Mouse (Mus musculus) heart, embryonic 15.5 days (tissue): ENCODE data around the gene Ppp1r18. TPM values are rescaled to one million over a fixed set of nuclear protein-coding genes. Genes with fewer than 3 reads are reported as not detected.
A peak's percentile ranks its signal among the peaks of the same experiment; 100 is the strongest.

ENCODE experiments used
- ATAC-seq: fragments of 200-750 bp; cut with Nextera tagmentation; replicated peaks from 2 replicates; pipeline ENCODE4 v1.8.0; 2017; ENCODE audit warnings: low read depth, moderate TSS enrichment; ENCODE audit not compliant: insufficient number of reproducible peaks, insufficient read depth, low FRiP score
- H3K27ac ChIP-seq: fragments of 300-500 bp; sonication (generic); 2 replicates; pipeline ENCODE4 v1.5.1; 2015; ENCODE audit warnings: mild to moderate bottlenecking, inconsistent platforms
- H3K27me3 ChIP-seq: fragments of 300-500 bp; sonication (generic); 2 replicates; pipeline ENCODE4 v1.6.1; 2015; ENCODE audit warnings: inconsistent platforms
- H3K36me3 ChIP-seq: fragments of 300-500 bp; sonication (generic); 2 replicates; pipeline ENCODE4 v1.6.1; 2015; ENCODE audit warnings: mild to moderate bottlenecking, inconsistent platforms
- H3K4me1 ChIP-seq: fragments of 300-500 bp; sonication (generic); replicated peaks from 2 replicates; pipeline ENCODE4 v1.6.1; 2015; ENCODE audit warnings: inconsistent platforms
- H3K4me2 ChIP-seq: fragments of 300-500 bp; sonication (generic); 2 replicates; pipeline ENCODE4 v1.6.1; 2015; ENCODE audit warnings: inconsistent platforms, mild to moderate bottlenecking, moderate library complexity
- H3K4me3 ChIP-seq: fragments of 300-500 bp; sonication (generic); 2 replicates; pipeline ENCODE4 v1.5.1; 2015; ENCODE audit warnings: mild to moderate bottlenecking, inconsistent platforms
- H3K9ac ChIP-seq: fragments of 300-500 bp; sonication (generic); 2 replicates; pipeline ENCODE4 v1.6.1; 2015; ENCODE audit warnings: mild to moderate bottlenecking, inconsistent platforms
- H3K9me3 ChIP-seq: fragments of 300-500 bp; sonication (generic); replicated peaks from 2 replicates; pipeline ENCODE4 v1.6.1; 2016; ENCODE audit warnings: inconsistent platforms
- WGBS: fragments of 180-500 bp; shearing (Covaris S2); methylation state at CpG from one replicate; pipeline ENCODE4 v1.1.7; 2015; ENCODE audit warnings: mixed read lengths; 5-methylcytosine and 5-hydroxymethylcytosine counted together
- polyA plus RNA-seq: library from polyadenylated mRNA; unstranded; fragments of >200 nt; fragmentation: Nextera tagmentation; extraction: Ambion mirVana; gene quantifications from 2 replicates; pipeline ENCODE4 v1.2.1, GENCODE M21; 2015

Ppp1r18 gene
- polyA plus RNA-seq, 1 experiment from 2014 or later = 17.9 TPM

- Histone ChIP-seq H3K4me1 (peaks cover 15% of the 10 kb centered on the region), H3K9me3 (no peaks in the 10 kb centered on the region), H3K36me3 (peaks cover 18% of the 10 kb centered on the region), H3K4me2 (peak within 1 kb of the TSS; percentile 68), H3K9ac (peak within 1 kb of the TSS; percentile 70), H3K4me3 (peak within 1 kb of the TSS; percentile 72), H3K27ac (peak within 1 kb of the TSS; percentile 94), H3K27me3 (no peaks in the 10 kb centered on the region)
- peak; percentile 89 for ATAC-seq
- under 1% methylated on average over 47 of the region's 47 CpGs for WGBS
These were observed 4.1 kb upstream of the Ppp1r18 start, which contains the start of gene Nrm for GRCm38 (mm10) chr17:35861198-35861857. Gene Nrm, plus strand, starts transcription at chr17:35861318.

- no peaks in the 10 kb centered on the region for H3K36me3 ChIP-seq
- no peak for ATAC-seq
- peak overlapping the region; percentile 81 for H3K9ac ChIP-seq
- no peaks in the 10 kb centered on the region for H3K9me3 ChIP-seq
- H3K4me2 ChIP-seq = peak overlapping the region; percentile 94
- H3K4me3 ChIP-seq = peak overlapping the region; percentile 77
- peak overlapping the region; percentile 99 for H3K27ac ChIP-seq
- peaks cover 46% of the 10 kb centered on the region for H3K4me1 ChIP-seq
- WGBS = 30% methylated on average over 10 of the region's 10 CpGs
- no peaks in the 10 kb centered on the region for H3K27me3 ChIP-seq
These were observed 500 bp upstream of the Ppp1r18 start for GRCm38 (mm10) chr17:35864832-35865353.

- peaks cover 54% of the 10 kb centered on the region for H3K4me1 ChIP-seq
- no peaks in the 10 kb centered on the region for H3K9me3 ChIP-seq
- no peaks in the 10 kb centered on the region for H3K36me3 ChIP-seq
- ATAC-seq = peak; percentile 61
- peak overlapping the region; percentile 94 for H3K4me2 ChIP-seq
- H3K27me3 ChIP-seq = no peaks in the 10 kb centered on the region
- peak overlapping the region; percentile 77 for H3K4me3 ChIP-seq
- peak overlapping the region; percentile 81 for H3K9ac ChIP-seq
- H3K27ac ChIP-seq = peak overlapping the region; percentile 99
- under 1% methylated on average over 37 of the region's 38 CpGs for WGBS
These were observed 963 bp downstream of the Ppp1r18 start for GRCm38 (mm10) chr17:35866281-35866831.

- no peaks in the 10 kb centered on the region for H3K9me3 ChIP-seq
- H3K36me3 ChIP-seq = no peaks in the 10 kb centered on the region
- 7% methylated on average over 26 of the region's 26 CpGs for WGBS
- peak overlapping the region; percentile 94 for H3K4me2 ChIP-seq
- H3K27me3 ChIP-seq = no peaks in the 10 kb centered on the region
- no peak for ATAC-seq
- peak overlapping the region; percentile 77 for H3K4me3 ChIP-seq
- H3K4me1 ChIP-seq = peaks cover 58% of the 10 kb centered on the region
- H3K9ac ChIP-seq = peak overlapping the region; percentile 81
- H3K27ac ChIP-seq = peak overlapping the region; percentile 99
These were observed 1.8 kb downstream of the Ppp1r18 start for GRCm38 (mm10) chr17:35866911-35867890.

- Histone ChIP-seq H3K4me1 (peaks cover 66% of the 10 kb centered on the region), H3K4me3 (peak overlapping the region; percentile 77)
- ATAC-seq = no peak
These were observed 2.9 kb downstream of the Ppp1r18 start for GRCm38 (mm10) chr17:35868165-35868820.

GRCm38 (mm10) chr17:35868961-35869345, 3.6 kb downstream of the Ppp1r18 start:
- peak overlapping the region; percentile 77 for H3K4me3 ChIP-seq
- H3K4me1 ChIP-seq = peaks cover 70% of the 10 kb centered on the region
- 0 out of 2 replicates have a peak, but pooled peaks cover 4% of the 10 kb centered on the region for H3K36me3 ChIP-seq
- H3K9me3 ChIP-seq = no peaks in the 10 kb centered on the region
- peak overlapping the region; percentile 99 for H3K27ac ChIP-seq
- H3K9ac ChIP-seq = peak overlapping the region; percentile 81
- no peak for ATAC-seq
- under 1% methylated on average over 7 of the region's 7 CpGs for WGBS
- H3K4me2 ChIP-seq = peak overlapping the region; percentile 94
- no peaks in the 10 kb centered on the region for H3K27me3 ChIP-seq

More at GRCm38 (mm10) chr17:35868165-35868820, 2.9 kb downstream of the Ppp1r18 start:
- Histone ChIP-seq H3K4me2 (peak overlapping the region; percentile 94), H3K36me3 (0 out of 2 replicates have a peak, but pooled peaks cover 4% of the 10 kb centered on the region), H3K9me3 (no peaks in the 10 kb centered on the region), H3K27ac (peak overlapping the region; percentile 99), H3K9ac (peak overlapping the region; percentile 81), H3K27me3 (no peaks in the 10 kb centered on the region)
- WGBS = 17% methylated on average over 17 of the region's 17 CpGs

- 6% methylated on average over 7 of the region's 7 CpGs for WGBS
- ATAC-seq = no peak
- peaks cover 71% of the 10 kb centered on the region for H3K4me1 ChIP-seq
These were observed 4.1 kb downstream of the Ppp1r18 start for GRCm38 (mm10) chr17:35869346-35870067.

GRCm38 (mm10) chr17:35870151-35870883, 4.9 kb downstream of the Ppp1r18 start:
- no peaks in the 10 kb centered on the region for H3K9me3 ChIP-seq
- H3K9ac ChIP-seq = peak overlapping the region; percentile 81
- no peaks in the 10 kb centered on the region for H3K27me3 ChIP-seq
- H3K36me3 ChIP-seq = peaks cover 14% of the 10 kb centered on the region
- H3K27ac ChIP-seq = peak overlapping the region; percentile 99
- peaks cover 64% of the 10 kb centered on the region for H3K4me1 ChIP-seq
- peak overlapping the region; percentile 77 for H3K4me3 ChIP-seq
- WGBS = 33% methylated on average over 9 of the region's 9 CpGs
- ATAC-seq = peak; percentile 4; the same call in 1 of the 2 replicates
- peak overlapping the region; percentile 94 for H3K4me2 ChIP-seq

More at GRCm38 (mm10) chr17:35869346-35870067, 4.1 kb downstream of the Ppp1r18 start:
- H3K27ac ChIP-seq = peak overlapping the region; percentile 99
- peak overlapping the region; percentile 94 for H3K4me2 ChIP-seq
- peaks cover 6% of the 10 kb centered on the region for H3K36me3 ChIP-seq
- peak overlapping the region; percentile 81 for H3K9ac ChIP-seq
- no peaks in the 10 kb centered on the region for H3K9me3 ChIP-seq
- peak overlapping the region; percentile 77 for H3K4me3 ChIP-seq
- H3K27me3 ChIP-seq = no peaks in the 10 kb centered on the region

- ATAC-seq = no peak
- Histone ChIP-seq H3K4me2 (peak overlapping the region; percentile 94), H3K9ac (peak overlapping the region; percentile 81; the same call in 1 of the 2 replicates), H3K9me3 (no peaks in the 10 kb centered on the region), H3K27me3 (no peaks in the 10 kb centered on the region), H3K4me3 (peak overlapping the region; percentile 77), H3K27ac (peak overlapping the region; percentile 99), H3K36me3 (peaks cover 19% of the 10 kb centered on the region), H3K4me1 (peaks cover 64% of the 10 kb centered on the region)
- WGBS = 44% methylated on average over 8 of the region's 8 CpGs
These were observed 5.7 kb downstream of the Ppp1r18 start for GRCm38 (mm10) chr17:35870884-35871696.
